Mouse (Mus musculus): ENCODE data around the gene Olfr525.

Gene Olfr525

DNA sequence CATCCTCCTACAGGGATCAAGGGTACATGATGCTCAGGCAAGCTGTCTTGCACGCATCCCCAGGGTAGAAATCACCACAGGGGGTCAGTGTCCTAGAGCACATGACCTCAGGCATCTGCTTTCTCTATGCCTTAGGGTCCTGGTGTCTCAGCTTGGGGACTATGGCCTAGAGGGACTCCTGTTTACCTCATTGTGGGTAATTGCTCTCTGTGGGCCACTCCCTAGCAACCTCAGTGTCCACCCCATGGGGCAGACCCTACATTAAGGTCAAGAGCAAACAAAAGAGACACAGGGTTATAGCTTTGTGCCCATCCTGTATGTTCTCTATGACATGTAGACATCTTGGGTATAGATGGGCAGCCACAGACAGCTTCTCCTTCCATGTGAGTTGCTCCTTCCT lies at the start of gene Olfr525:
TSS of gene Olfr525 (plus strand) at position 301 of the 400 bp plus-strand sequence.
- DNase-seq (ENCODE audit: low read depth) = no peak

DNA sequence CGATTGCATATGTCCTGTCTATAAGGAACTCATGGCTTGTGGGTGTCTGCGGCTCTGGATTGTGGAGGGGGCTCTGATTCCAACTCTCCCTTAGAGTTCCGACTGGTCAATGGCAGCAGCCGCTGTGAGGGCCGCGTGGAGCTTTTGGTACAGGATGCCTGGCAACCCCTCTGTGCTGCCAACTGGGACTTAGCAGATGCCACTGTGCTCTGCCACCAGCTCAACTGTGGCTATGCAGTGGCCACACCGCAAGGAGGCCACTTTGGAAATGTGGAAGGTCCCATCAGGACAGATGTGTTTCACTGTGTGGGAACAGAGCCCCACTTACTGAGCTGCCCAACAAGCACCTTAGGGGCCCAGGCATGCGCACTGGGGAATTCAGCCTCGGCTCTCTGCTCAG lies 24.9 kb upstream of the Olfr525 start:
- DNase-seq (ENCODE audit: low read depth) = no peak

DNA sequence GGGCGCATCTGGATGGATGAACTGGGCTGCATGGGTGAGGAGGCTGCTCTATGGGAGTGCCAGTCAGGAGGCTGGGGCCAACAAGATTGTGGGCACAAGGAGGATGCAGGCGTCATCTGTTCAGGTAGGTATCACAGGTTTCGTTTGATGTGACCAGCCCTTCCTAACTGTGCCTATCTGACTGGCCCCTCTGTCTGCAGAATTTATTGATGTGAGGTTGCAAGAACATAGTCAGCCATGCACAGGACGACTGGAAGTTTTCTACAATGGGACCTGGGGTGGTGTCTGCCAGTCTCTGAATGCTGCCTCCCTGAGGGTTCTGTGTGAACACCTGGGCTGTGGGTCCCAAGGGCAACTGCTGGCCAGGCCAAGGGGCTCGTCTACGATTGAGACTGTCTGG lies 23.8 kb upstream of the Olfr525 start:
- DNase-seq (ENCODE audit: low read depth) = no peak

DNA sequence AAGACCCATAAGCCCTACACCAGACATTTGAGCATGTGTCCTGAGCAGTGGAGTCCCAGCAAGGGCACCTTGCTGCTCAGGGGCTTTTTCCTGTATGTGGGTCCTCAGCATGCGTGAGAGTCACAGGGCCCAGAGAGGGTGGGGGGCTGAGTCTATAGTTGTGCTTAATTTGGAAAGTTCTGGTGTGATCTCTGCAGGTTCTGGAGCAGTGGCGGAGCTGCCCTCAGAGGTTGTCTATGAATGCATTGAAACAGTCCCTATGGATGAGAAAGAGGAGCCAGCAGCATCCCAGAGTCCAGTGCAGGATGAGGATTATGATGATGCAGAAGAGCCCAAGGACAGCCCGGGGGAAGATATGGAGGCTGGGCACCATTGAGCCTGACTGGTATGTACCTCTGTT lies 21.2 kb upstream of the Olfr525 start:
- no peak for DNase-seq (ENCODE audit: low read depth)

DNA sequence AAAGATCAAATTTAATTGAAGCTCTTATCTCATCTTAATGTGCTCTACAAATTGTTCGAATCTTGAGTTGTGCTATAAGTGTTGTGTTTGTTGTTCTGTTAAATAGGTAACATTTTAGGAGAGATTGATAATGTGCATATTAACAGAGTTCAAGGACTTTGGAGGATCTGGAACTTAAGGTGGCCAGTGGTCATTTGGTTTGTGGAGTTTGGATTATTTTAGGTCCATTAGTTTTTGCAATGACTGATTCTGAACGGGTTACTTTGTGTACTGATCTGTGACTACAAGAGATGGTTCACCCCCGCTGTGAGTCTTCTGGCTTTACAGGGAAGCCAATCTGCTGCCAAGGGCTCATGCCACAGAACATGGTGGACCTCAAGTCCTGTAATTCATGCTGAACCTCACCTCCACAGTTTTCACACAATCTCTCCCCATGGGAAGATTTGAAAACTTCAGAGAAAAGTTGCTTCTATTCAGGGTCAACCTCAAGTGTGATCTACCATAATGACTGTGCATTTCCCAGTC lies 735 bp upstream of the Olfr525 start:
- DNase-seq (ENCODE audit: low read depth) = no peak

DNA sequence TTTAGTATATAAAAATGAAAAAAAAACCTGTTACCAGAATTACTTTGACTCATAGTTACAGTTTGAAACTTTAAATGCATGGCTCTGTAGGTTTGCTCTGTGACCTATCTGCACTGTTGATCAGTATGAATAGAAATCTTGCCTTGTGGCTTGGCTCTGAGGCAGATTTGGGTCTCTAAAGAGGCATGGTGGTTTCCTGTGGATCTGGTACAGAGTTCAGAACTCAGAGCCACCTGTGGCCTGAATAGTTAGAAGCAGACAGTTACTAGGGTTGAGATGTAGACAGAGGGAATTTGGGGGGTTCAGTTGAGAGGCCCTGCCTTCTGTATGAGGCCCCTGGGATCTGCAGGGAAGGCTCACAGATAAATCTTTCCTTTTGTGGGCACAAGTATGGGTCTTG lies 477 bp downstream of the Olfr525 start:
- no peak for DNase-seq (ENCODE audit: low read depth)

DNA sequence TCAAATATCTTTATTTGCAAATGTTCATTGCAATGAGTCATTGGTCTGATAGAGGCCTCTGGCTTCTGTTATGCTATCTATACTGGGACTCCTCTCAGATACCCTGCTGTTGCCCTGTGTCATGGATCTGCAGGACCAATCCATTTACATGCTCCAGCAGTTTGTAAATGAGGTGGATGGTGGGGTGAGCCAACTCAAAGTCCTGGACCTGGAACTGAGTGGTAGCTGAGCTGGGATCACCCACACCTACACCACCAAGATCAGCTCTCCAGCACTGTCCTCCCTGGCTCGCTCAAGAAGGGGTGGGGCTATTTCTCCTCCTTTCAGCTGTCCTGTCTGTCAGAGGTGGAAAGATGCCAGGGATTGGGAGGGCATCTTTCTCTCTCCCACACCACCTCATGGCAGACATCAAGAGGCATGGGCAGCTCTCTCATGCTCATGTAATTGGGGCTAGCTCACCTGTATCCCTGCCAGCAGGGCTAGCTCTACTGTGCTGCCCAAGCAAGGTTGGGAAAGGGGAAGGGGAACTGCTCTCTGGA lies 9.2 kb downstream of the Olfr525 start:
- no peak for DNase-seq (ENCODE audit: low read depth)

DNA sequence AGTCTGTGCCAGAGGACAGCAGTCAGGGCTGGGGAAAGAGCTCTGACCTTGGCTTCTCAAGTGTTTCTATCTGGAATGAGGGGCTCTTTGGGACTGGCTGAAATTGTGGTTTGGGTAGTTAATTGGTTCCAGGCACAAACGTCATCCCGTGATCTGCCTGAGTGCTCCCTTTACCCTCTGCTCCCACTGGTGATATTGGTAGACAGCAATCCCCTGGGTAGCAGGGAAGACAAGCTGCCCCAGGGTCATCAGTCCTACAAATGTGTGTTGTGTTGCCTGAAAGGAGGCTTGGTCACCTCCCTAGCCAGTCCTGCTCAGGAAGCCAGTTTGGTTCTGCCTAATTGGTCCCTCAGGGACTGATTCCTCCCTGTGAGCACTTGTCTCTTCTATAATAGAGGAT lies 13.1 kb downstream of the Olfr525 start, which contains the start of gene Olfr527:
TSS of gene Olfr527 (plus strand) at position 301 of the 400 bp plus-strand sequence.
- DNase-seq (ENCODE audit: low read depth) = no peak

DNA sequence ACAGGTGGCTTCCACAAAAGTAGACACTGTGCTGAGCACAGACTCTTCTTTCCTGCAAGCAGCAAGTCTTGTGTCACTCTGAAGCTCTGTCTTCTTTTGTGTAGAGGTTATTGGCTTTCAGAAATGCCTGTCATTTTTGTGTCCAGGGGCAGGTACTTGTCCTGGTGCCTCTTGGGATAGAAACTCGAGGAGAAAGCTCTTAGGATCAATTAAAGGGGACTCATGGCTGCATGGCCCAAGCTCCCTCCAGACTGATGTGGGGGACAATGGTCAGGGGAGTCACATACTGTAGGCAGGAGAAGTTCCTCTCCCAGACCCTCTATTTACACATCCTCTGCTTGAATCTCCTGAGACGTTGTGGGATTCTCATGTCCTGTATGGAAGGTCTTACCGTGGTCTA lies 40.9 kb downstream of the Olfr525 start, which contains the start of gene Olfr60:
TSS of gene Olfr60 (minus strand) at position 101 of the 400 bp plus-strand sequence.
- no peak for DNase-seq (ENCODE audit: low read depth)

DNA sequence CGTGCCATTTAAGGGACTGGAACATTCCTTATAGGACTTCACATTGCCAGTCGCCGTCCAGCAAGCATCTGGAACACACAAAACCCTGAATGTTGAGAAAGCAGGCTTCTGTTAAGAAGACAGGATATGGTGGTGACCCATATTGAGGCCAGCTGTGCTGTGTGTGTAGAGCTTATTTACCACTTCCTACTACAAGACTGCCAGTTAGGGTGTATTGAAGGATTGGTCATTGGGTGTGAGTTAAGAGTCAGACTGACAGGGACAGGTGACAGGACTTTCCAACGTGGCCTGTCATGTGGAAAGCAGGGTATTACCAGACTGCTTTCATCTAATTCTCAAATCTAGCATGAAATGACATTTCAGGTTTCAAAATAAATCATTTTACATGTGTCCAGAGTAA lies 53.6 kb downstream of the Olfr525 start:
- no peak for DNase-seq (ENCODE audit: low read depth)

DNA sequence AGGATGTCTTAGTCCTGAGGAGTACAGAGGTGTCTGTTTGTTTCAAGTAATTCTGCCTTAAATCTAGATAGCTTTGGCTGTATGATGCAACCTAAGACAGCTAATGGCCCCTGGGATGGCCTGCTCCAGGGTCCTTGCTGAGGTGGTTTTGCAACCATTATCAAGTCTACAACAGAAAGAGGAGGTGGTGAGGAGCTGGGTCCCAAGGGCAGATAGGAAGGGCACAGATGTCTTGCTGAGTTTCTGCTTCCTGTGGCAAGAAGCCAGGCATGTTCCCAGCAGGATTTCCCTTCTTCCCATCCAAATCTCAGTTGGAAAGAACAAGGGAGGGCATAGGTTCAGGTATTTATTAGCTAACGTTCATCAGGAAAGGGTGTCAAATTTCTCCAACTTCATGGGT lies 55.6 kb downstream of the Olfr525 start, which contains the start of gene Olfr530:
TSS of gene Olfr530 (minus strand) at position 101 of the 400 bp plus-strand sequence.
- DNase-seq (ENCODE audit: low read depth) = no peak

DNA sequence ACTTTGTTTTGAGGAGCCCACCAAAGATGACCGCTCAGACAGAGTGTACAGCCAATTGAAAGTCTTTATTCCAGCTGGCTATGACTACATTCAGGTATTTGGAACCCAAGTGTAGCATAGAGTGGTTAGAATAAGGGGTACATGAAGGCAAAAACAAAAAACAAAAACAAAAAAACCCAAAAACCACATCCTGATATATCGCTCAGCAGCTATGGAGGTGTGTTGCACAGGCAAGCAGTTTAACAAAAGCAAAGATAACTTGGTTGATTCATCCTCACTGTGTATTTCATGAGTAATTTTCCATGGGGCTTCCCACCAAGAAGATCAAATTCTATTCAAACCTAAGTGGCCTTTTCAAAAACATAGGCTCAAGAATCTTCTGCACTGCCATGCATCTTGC lies 56.3 kb downstream of the Olfr525 start:
- no peak for DNase-seq (ENCODE audit: low read depth)

Measured in NIH3T3 (cell line).